Comparison of ENCODE assay signal across 9 mouse cellular contexts in the genomic region with DNA sequence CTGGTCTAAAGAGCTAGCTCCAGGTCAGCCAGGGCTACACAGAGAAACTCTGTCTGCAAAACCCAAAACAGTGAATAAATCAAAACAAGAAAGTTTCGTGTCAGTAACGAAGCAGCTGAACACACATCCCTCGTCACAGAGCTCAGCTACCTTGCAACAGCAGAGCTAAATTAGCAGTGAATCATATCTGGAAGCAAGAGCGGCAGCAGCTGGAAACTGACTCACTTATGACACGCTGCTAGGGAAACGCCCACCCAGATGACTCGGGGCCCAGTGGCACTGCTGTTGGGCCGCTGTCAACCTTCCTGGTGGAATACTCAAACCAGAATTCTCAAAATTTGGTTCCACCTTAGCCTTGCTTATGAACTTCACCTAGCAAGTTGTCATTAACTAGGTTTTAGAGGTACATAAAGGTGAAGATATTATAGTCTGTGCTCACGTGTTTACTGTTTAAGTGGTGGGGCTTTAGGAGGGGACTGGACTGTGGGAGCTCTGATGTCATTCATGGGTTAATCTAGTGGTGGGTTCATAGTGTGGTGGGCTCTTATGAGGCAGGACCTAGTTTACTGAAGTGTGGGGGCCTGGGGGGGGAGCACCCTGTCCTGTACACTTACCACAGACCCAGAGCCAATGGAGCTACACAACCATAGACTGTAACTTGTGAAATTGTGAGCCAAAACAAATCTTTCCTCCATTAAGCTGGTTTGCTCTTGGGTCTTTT. TPM values are rescaled to one million over a fixed set of nuclear protein-coding genes. Genes with fewer than 3 reads are reported as not detected.
A peak's percentile ranks its signal among the peaks of the same experiment; 100 is the strongest.
DNase-seq lines count a peak whose midpoint lies in the region; ATAC-seq lines count a peak whose summit lies in the region.
"Had no signal": no experiment of that assay in that cellular context is flagged by ENCODE, and none has a peak within 500 bp of the region (broad histone marks: within the 10 kb centered on the region; RNA-seq: fewer than 3 reads in every experiment).

No protein-coding gene starts in this region.

- no peak overlapping the region for H3K9ac ChIP-seq in hindbrain, embryonic 12.5 days

- intact Hi-C loops in gastrocnemius, postnatal 14 days (cut with DNase I; ENCODE audit: low total_unique reads), result no loop called here
- intact Hi-C loops in left cerebral cortex, postnatal 14 days (cut with DNase I), result loop anchor here (5.0 kb wide), 1 partner anchor 45 kb away; no protein-coding TSS in a partner anchor

- no peaks in the 10 kb centered on the region for H3K9me3 ChIP-seq in hindbrain, embryonic 12.5 days (replicated peaks)

- peak; percentile 15 for DNase-seq in CD4-positive, CD25-positive, alpha-beta regulatory T cell, adult 2 months (ENCODE audit: low read depth, low spot score)
- peak; percentile 17 for DNase-seq in CD4-positive helper T cell, adult 2 months (ENCODE audit: low read depth, low spot score)
- peak; percentile 63 for DNase-seq in gastrocnemius, postnatal 14 days
- peak; percentile 43 to 64 for DNase-seq in left cerebral cortex, postnatal 14 days (ENCODE audit: low spot score in 2 of 2)
- no peak for DNase-seq in spleen, postnatal 36 days (ENCODE audit: low spot score in 2 of 2)
- DNase-seq in layer of hippocampus, postnatal 10 days (ENCODE audit: low spot score in 2 of 2), result no peak

- whole genome bisulfite sequencing in hindbrain, embryonic 12.5 days, result 77% methylated on average over 9 of the region's 9 CpGs

- no peaks in the 10 kb centered on the region for H3K4me1 ChIP-seq in hindbrain, embryonic 12.5 days

- no peak overlapping the region for H3K27ac ChIP-seq in hindbrain, embryonic 12.5 days
- H3K27ac ChIP-seq: macrophage had no signal

- no peaks in the 10 kb centered on the region for H3K36me3 ChIP-seq in hindbrain, embryonic 12.5 days

- no peak for ATAC-seq in CD4-positive, CD25-positive, alpha-beta regulatory T cell, adult 4 months
- no peak for ATAC-seq in hindbrain, embryonic 12.5 days (ENCODE audit: low FRiP score)

- no peak overlapping the region for H3K4me3 ChIP-seq in hindbrain, embryonic 12.5 days

- no peaks in the 10 kb centered on the region for H3K27me3 ChIP-seq in hindbrain, embryonic 12.5 days

- no peak overlapping the region for H3K4me2 ChIP-seq in hindbrain, embryonic 12.5 days (replicated peaks)

RNA-seq across cellular contexts. Expression of gene Lpgat1, which starts 55.3 kb away (rescaled TPM):
- polyA plus RNA-seq in CD4-positive, CD25-positive, alpha-beta regulatory T cell, adult 4 months (2017; shearing (Covaris generic)), result 1 to 10 TPM; 5.3 to 6.2 TPM
- 10 to 100 TPM; 20.8 to 21.5 TPM for total RNA-seq in gastrocnemius, postnatal 14 days (2021)
- 100 to 1,000 TPM; 141 to 153 TPM for total RNA-seq in left cerebral cortex, postnatal 14 days (2021)
- polyA plus RNA-seq in hindbrain, embryonic 12.5 days (2016; fragmentation: Nextera tagmentation; extraction: Ambion mirVana), result 44.4 and 47.8 TPM in 2 replicates
- total RNA-seq in layer of hippocampus, postnatal 10 days (2021), result 10 to 100 TPM; 88.3 to 91.1 TPM

Comparison
In these comparisons a context has a peak if more than half of its experiments do, and no peak if none do; other contexts are left out.
1. DNase-seq: peak in CD4-positive, CD25-positive, alpha-beta regulatory T cell, adult 2 months (single experiment), CD4-positive helper T cell, adult 2 months (single experiment), gastrocnemius, postnatal 14 days (single experiment) and left cerebral cortex, postnatal 14 days (2 of 2); none in spleen, postnatal 36 days (0 of 2) and layer of hippocampus, postnatal 10 days (0 of 2).